Mouse (Mus musculus): ENCODE measurements around the gene Nckap5l.

- TF ChIP-seq EP300 (IDR thresholded peaks at IDR 0.05; ENCODE audit: insufficient read depth, low read depth, low read length) (no peak), POLR2A (IDR thresholded peaks at IDR 0.05; ENCODE audit: insufficient read depth, low read depth, low read length) (no peak)
Measured at GRCm38 (mm10) chr15:99386796-99387195, 70.8 kb downstream of the Nckap5l start.
